Mouse (Mus musculus) T-helper 1 cell (primary cell): Measurements from ENCODE around the gene Pgam1.
"Not testable (repeated sequence)": the region's sequence is repeated elsewhere in the genome, so short reads cannot be mapped to it uniquely, and the experiment has no call there.

Experiments used
- in situ Hi-C: fragments of 300-600 bp; cut with MboI, MseI; formaldehyde crosslinking; loops from one replicate; pipeline ENCODE4 v1.15.1; 2025; ENCODE audit warnings: high pct_unique_total_duplicates

Pgam1 gene

GRCm38 (mm10) chr19:41910396-41910795 is 1.3 kb upstream of the Pgam1 start:
- in situ Hi-C loops = no loop called here

- in situ Hi-C loops = no loop called here
These were observed 678 bp downstream of the Pgam1 start for GRCm38 (mm10) chr19:41912121-41913080.

- in situ Hi-C loops = no loop called here
These were observed 2.3 kb downstream of the Pgam1 start for GRCm38 (mm10) chr19:41913774-41914591.

- in situ Hi-C loops = not testable (repeated sequence)
These were observed 2.8 kb downstream of the Pgam1 start for GRCm38 (mm10) chr19:41914592-41914882.

GRCm38 (mm10) chr19:41915294-41915693 is 3.6 kb downstream of the Pgam1 start:
- in situ Hi-C loops = no loop called here

- in situ Hi-C loops = no loop called here
These were observed 5.1 kb downstream of the Pgam1 start for GRCm38 (mm10) chr19:41916853-41917252.

GRCm38 (mm10) chr19:41919471-41919870 is 7.7 kb downstream of the Pgam1 start:
- in situ Hi-C loops = no loop called here

- in situ Hi-C loops = no loop called here
These were observed 8.8 kb downstream of the Pgam1 start for GRCm38 (mm10) chr19:41920412-41921067.

- in situ Hi-C loops = no loop called here
These were observed 21.0 kb downstream of the Pgam1 start for GRCm38 (mm10) chr19:41932686-41933085.

GRCm38 (mm10) chr19:41933179-41934086 is 21.7 kb downstream of the Pgam1 start, which contains the start of the genes Exosc1 and Zdhhc16:
Exosc1 (minus strand) TSS chr19:41933423.
Zdhhc16 (plus strand) TSS chr19:41933480.
- in situ Hi-C loops = no loop called here

- in situ Hi-C loops = no loop called here
These were observed 22.4 kb downstream of the Pgam1 start for GRCm38 (mm10) chr19:41934124-41934523.

GRCm38 (mm10) chr19:41935921-41936320 is 24.2 kb downstream of the Pgam1 start:
- in situ Hi-C loops = loop anchor here (5.0 kb wide), 1 partner anchor 91 kb away; no protein-coding TSS in a partner anchor

- in situ Hi-C loops = loop anchor here (5.0 kb wide), 1 partner anchor 89 kb away; no protein-coding TSS in a partner anchor
These were observed 26.8 kb downstream of the Pgam1 start for GRCm38 (mm10) chr19:41938539-41938938.

- in situ Hi-C loops = no loop called here
These were observed 32.1 kb downstream of the Pgam1 start for GRCm38 (mm10) chr19:41943841-41944240.

- in situ Hi-C loops = no loop called here
These were observed 40.6 kb downstream of the Pgam1 start for GRCm38 (mm10) chr19:41952287-41952686.

- in situ Hi-C loops = no loop called here
These were observed 41.9 kb downstream of the Pgam1 start for GRCm38 (mm10) chr19:41953574-41953973.
